Mouse (Mus musculus): ENCODE data around the gene Lamp2. TPM values are rescaled to one million over a fixed set of nuclear protein-coding genes. Genes with fewer than 3 reads are reported as not detected.
"Not testable (repeated sequence)": the region's sequence is repeated elsewhere in the genome, so short reads cannot be mapped to it uniquely, and the experiment has no call there.

Gene Lamp2
- total RNA-seq, 2 experiments from 2014 or later: 154 to 161 TPM

DNA sequence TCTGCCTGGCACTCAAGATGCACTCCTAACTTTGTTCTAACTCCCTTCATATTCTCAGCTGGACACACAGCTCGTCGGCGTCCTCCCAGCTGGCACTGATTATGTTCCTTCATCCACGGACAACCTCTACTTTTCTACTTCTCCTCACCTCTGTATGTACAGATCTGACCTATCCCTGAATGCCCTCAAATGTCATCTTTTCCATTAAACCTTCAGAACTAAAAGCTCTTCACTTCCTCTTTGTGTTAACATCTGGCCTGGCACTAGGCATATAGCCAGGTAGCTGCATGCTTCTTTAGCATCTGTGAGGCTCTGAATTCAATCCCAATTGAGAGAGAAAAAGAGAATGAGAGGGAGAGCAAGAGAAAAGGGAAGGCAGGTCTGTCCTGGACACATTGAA, 26.8 kb downstream of the Lamp2 start:
- DNase-seq: no peak
- intact Hi-C loops (cut with DNase I): no loop called here

DNA sequence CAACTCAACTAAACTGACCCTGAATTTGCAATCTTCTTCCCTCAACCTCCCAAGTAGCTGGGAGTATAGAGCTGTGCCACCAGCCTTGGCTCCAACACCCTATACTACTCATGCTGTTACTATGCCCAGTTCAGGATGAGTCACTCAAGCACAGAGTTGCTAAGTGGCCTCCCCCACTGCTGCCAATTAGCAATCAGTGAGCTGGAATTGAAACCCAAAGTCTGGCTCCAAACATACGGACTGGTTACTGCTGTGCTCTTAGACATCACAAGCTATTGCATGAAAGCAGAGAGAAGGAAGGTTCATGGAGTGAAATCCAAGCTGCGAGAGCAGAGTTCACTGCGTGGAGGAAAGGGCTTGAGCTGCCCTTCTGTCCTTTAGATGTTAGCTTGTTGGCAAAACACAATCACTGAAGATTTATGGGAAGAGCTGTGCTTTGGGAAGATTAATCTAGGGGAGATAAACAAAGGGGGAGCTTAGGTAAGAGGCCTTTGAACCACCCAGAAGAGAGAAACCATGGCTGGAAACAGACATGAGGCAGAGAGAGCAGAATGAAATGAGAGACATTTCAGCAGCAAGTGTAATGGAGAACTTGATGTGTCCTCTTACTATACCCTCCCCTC, 27.3 kb downstream of the Lamp2 start:
- intact Hi-C loops (cut with DNase I): no loop called here
- peak; percentile 20 to 39 for DNase-seq

DNA sequence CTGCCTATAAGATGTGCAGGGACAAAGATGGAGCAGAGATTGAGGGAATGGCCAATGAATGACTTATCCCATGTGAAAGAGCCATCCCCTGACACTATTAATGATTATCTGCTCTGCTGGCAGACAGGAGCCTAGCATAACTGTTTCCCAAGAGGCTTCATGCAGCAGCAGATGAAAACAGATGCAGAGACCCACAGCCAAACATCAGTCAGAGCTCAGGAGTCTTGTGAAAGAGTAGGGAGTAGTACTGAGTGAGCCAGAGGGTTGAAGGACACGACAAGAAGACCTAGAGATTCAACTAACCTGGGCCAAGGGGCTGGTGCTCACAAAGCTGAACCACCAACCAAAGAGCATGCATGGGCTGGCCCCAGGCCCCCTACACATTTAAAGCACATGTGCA, 30.2 kb downstream of the Lamp2 start:
- intact Hi-C loops (cut with DNase I): no loop called here

DNA sequence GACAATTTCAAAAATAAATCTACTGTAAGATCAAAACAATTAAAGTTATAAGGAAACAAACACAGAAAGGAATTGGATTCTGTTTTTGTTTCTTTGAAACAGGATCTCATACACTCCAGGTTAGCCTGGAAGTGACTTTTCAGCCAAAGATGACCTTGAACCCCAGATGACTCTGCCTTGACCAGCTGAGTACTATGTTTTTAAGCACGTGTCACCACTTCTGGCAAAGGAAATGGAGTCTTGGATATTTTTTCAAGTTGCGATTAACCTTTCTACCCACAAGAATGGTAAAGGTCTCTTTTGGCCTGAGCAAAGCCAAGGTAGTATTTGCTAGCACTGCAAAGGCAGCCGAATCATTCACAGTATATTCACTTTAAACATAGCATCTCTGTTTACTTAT, 33.2 kb downstream of the Lamp2 start:
- intact Hi-C loops (cut with DNase I): no loop called here
- no peak for DNase-seq

More for the DNA sequence above, 30.2 kb downstream of the Lamp2 start:
- no peak for DNase-seq

DNA sequence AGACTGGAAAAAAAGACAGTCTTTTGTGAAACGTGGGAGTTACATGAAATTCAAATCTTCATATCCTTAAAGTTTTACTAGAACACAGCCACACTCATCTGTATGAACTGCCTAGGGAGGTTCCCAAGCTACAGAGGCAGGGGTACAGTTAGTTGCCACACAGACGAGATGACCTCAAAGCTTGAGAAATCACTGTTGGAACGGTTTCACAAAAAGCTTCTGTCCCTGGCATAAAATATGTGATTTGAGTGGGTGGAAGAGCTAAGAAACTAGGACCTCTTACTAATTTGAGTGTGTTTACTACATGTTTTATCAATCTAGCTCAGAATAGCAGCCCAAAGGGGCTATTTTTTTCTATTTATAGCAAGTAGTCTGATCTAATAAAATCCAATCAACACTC, 33.9 kb downstream of the Lamp2 start:
- no peak for DNase-seq
- intact Hi-C loops (cut with DNase I): no loop called here

DNA sequence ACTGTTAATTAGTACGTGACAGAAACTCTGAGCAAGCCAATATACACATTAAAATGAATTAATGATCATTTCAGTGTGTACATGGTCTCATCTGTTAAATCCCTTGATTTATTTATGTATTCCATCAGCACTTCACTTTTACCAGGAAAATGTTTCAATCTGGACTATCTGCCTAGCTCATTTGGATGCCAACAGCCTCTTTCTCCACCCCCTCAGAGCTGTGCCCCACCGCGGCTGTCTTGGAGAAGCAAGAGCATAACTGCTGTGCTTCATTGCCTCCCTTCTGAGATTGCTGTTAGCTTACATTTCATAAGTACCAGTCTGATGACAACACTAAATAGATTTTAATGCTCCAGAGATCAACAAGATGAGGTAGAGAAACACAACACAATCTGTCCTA, 52.4 kb downstream of the Lamp2 start:
- intact Hi-C loops (cut with DNase I): no loop called here
- no peak for DNase-seq

DNA sequence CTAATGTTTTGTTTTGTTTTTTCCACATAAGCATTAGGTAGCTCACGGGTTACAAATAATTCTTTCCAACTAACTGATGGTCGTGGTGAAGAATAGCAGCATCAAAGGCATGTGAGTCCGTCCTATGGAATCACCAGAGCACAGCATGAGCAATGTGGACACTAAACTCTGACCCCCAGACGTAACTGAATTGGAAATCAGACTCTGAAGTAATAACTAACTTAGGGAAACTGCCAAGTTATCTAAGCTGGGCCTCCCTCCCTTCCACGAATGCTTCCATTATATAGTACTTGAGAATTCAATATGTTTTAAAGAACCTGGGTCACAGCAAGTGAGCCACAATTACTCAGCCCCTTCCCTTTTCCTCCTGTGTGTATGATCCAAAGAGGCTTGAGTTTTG, 53.3 kb downstream of the Lamp2 start:
- intact Hi-C loops (cut with DNase I): no loop called here
- DNase-seq: no peak

DNA sequence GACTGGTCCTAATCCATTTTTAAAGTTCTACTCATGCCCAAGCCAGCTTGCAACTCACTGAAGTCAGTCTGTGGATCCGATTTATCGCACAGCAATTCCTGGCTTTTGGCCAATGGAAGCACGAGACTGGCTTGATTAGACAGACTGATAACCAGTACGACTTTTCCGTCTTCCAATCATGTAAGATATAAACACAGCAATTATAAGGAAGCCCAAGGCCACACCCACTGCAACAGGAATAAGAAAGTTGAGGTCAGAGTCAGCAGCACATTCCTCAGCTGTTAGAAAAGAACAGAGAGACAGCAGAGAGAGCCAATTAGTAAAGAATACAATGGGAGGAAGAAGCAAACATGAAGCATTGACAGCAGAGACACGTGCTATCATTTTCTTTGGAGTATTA, 54.2 kb downstream of the Lamp2 start:
- DNase-seq: peak; percentile 15 to 26
- intact Hi-C loops (cut with DNase I): no loop called here

DNA sequence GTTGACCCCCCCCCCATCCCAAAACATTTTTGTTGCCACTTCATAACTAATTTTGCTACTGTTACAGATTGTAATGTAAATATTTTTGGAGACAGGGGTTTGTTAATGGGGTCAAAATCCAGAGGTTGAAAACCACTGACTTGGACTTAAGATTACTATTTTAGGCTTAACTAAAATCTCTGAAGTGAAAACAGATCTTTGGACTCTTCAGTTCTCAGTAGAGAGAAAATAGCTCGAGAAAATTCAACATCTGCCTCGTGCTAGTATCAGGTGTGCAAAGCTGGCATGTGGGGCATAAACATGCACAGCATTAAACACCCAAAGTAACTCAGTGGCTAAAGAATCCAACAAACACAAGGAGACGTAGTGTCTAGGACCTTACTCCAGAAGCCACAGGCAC, 55.6 kb downstream of the Lamp2 start:
- intact Hi-C loops (cut with DNase I): no loop called here
- no peak for DNase-seq

DNA sequence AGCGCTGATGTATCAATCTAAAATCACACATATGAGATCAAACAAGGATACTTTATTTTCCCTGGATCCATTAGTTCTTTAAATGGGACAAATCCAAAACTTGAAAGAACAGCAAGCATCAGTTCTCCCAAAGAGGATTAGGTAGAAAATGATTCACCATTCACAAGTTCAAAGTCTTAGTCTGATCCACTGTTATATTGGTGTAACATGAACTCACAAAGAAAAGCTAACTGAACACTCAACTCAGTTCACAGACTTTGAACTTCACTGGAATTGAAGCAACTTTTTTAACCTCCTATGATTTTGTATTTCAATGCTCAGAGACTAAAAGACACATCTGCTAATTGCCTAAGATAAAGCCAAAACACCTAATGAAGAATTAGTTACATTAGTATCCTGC, 56.6 kb downstream of the Lamp2 start:
- intact Hi-C loops (cut with DNase I): no loop called here
- no peak for DNase-seq

DNA sequence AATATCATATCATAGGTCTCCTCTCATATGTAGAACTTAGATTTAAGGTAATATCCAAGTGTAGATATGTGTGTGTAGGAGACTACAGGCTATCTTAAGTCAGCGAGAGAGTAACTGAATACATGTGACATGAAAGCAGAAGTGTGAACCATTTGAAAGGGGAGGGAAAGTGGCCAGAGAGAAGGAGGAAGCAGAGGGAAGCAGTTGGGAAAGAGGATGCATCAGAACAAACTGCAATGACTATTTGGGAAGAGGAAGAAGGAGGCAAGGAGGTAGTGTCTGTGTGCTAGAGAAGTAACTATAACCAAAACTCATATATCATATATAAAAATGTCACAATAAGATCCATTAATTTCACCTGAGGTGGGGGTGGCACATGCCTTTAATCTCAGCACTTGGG, 83.1 kb downstream of the Lamp2 start:
- DNase-seq; intact Hi-C loops (cut with DNase I): not testable (repeated sequence)

DNA sequence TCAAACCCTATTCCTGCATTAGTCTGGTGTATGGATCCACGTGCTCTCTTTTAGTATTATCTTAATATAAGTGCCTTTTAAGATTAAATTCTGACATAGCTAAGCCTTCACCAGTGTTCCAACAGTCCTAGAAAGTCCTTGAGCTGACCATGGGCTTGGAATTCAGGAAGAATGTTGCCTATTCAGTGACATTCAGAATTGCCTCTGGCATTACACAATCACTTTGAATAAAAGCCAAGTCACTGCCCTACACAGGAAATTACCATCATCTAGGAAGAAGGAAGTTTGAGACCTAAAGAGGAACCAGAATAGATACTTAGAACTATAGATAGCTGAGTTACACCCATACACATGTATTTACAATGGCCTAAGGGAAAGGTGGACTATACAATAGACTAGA, 91.6 kb downstream of the Lamp2 start:
- peak; percentile 6 to 14 for DNase-seq
- intact Hi-C loops (cut with DNase I): not testable (repeated sequence)

DNA sequence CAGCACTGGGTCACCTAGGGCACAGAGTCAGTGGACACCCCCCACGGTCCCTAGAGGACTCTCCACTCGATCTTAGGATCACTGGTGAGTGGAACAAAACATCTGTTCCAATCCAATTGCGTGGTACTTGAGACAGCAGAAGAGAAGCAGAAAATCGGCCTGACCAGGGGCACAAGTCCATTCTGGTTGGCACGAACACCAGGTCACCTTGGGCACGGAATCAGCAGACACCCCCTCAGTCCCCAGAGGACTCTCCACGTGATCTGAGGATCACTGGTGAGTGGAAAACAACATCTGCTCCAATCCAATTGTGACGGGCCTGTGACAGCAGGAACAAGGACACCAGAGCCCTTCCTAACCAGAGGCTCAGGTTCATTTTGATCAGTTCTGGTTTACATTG, 94.2 kb downstream of the Lamp2 start:
- no peak for DNase-seq
- intact Hi-C loops (cut with DNase I): no loop called here

Other genes with a start within 250 kb of the Lamp2 start
- 10 to 100 TPM; 19.7 to 30.7 TPM for gene Tmem255a, start 204.0 kb downstream of the Lamp2 start, total RNA-seq (2021)
- under 1 TPM in 1 of 2 experiments, not detected in 1; 0.07 TPM for gene Atp1b4, start 140.3 kb downstream of the Lamp2 start, total RNA-seq (2021)
- 10 to 100 TPM; 17.3 to 19.3 TPM for gene Cul4b, start 119.7 kb upstream of the Lamp2 start, total RNA-seq (2021)
- 10 to 100 TPM; 41.6 to 42.8 TPM for gene Mcts1, start 144.1 kb upstream of the Lamp2 start, total RNA-seq (2021)
- 10 to 100 TPM; 10.5 to 11.4 TPM for gene C1galt1c1, start 178.6 kb upstream of the Lamp2 start, total RNA-seq (2021)